Mouse (Mus musculus): Measurements from ENCODE around the gene Pdzd8.

GRCm38 (mm10) chr19:59260718-59261442 is 84.7 kb downstream of the Pdzd8 start, which contains the start of gene Slc18a2:
- no peak for TF ChIP-seq CTCF (IDR thresholded peaks at IDR 0.05; ENCODE audit: control insufficient read depth, insufficient read depth, insufficient read length)
- TF ChIP-seq MAX (IDR thresholded peaks at IDR 0.05), result no peak
- TF ChIP-seq USF1 (IDR thresholded peaks at IDR 0.05; ENCODE audit: low read depth), result no peak
- TF ChIP-seq MYOG (IDR thresholded peaks at IDR 0.05; ENCODE audit: control insufficient read depth, extremely low read depth, insufficient read length), result no peak
- TF ChIP-seq MYOD1 (IDR thresholded peaks at IDR 0.05; ENCODE audit: control insufficient read depth, insufficient read length, low read depth), result no peak
